Mouse (Mus musculus): ENCODE measurements at regions not wholly inside any gene's neighbourhood (a gene's known extent, or its start where the extent isn't known, plus 50 kb on each side); places are given as distances from the start of the nearest gene placed in this dataset.
A peak's percentile ranks its signal among the peaks of the same experiment; 100 is the strongest.

DNA sequence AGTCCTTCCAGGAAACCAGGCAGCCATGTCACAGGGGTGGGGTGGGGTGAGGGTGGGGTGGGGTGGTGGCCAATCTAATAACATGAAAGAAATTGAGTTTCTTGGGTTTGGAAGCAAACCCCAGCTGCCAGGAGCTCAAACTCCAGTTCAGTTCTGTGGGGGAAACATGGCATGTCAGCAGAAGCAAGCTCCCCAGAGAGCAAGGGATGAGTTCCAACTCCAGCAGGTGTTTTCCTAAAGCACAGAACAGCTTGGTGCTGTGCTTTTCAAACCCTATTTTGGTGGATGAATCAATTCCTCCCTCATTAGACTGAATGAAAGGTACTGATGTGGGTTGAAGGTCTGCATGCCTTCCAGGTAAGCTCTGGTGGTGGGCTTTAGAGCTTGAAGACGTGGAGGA, 77.8 kb upstream of the Kcnd3 start:
- no peak for DNase-seq
- intact Hi-C loops (cut with DNase I), result no loop called here

DNA sequence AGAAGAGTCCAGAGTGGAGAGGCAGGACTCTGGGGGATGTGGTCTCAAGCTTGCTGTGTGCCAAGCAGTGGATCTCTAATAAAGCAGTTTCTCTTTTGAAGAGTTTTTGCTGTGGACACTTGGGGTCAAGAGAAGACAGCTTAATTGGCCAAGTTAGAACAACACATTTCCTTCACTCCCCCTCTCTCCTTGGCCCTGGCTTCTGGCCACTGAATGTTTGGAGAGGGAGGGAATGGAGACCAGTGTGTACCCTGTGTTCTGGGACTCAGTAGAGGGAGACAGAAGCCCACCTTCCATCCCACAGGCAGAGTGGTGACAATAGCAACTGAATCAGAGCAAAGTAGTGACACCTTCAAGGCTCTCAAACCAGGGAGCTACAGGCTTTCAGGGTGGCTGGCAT, 77.3 kb upstream of the Kcnd3 start:
- peak; percentile 18 to 32 for DNase-seq
- intact Hi-C loops (cut with DNase I), result no loop called here

DNA sequence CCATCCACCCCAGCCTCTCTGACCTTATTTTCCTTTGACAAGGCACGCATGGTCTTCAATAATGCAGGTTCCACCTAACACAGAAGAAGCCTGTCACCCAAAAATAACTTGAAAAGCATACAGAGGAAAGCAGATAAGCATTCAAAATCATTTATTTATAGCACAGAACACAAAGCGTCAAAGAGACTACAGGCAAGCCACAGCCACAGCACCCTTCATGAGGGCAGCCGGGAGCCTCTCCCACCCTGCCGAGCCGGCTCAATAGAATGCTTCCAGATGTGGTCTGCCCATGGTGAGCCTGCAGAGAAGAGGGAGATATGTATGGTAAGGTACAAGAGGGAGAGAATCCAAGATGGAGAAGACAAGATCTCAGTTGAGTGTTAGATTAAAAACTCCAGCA, 76.7 kb upstream of the Kcnd3 start:
- intact Hi-C loops (cut with DNase I), result no loop called here
- DNase-seq, result peak in 1 of 2 experiments; percentile 29

DNA sequence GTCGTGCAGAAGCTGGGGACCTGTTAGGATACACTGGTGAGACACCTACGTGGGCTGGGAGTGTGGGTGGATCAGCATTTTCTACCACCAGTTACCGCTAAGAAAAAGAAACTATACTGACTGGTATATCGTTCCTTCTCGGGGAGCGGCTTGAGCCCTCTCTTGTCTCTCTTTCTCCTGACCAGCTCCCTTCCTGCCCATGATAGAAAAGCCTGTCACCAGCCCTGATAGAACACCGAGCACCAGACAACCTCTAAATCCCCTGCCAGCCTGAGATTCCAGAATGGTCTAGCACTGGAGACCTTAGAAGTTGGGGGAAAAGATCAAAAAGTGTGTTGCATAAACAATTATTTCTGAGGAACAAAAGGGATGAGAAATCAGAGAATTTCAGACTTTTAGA, 76.3 kb upstream of the Kcnd3 start:
- intact Hi-C loops (cut with DNase I), result no loop called here
- peak; percentile 20 to 25 for DNase-seq

DNA sequence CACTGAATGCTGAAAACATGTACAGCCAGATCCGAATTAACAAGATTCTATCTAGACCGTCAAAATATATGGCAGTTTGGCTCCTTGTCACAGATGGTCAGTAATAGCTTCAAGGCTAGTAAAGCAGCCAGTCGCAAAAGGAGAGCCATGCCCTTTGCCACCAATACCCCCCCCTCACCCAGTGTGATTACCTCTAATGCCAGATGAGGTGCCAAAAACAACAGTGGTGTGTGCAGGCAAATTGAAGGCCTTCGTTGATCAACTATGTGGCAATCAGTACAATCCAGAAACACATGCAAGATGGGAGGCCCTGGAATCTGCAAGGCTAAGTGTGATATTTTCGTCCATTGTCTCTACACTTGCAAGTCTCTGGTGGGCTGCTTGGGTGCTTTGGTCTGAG, 75.8 kb upstream of the Kcnd3 start:
- intact Hi-C loops (cut with DNase I), result no loop called here
- DNase-seq, result peak; percentile 13 to 20

DNA sequence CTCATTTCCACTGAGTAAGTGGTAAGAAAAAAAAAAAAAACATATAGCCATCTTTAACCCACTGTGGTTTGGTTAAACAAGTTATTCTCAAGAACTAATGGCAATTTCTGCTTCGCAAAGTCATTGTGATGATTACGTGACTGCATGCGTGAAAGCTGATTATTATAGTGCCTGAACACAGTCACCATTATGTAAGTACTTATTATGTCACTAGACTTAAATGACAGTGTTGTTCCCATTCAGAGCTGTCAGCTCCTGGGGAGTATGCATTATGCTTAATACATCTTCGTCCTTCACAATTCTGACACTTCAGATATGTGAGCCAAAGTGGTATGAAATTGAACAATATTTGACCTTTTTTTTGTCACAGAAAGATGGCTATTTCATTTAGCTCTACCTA, 71.3 kb upstream of the Kcnd3 start:
- DNase-seq, result no peak

DNA sequence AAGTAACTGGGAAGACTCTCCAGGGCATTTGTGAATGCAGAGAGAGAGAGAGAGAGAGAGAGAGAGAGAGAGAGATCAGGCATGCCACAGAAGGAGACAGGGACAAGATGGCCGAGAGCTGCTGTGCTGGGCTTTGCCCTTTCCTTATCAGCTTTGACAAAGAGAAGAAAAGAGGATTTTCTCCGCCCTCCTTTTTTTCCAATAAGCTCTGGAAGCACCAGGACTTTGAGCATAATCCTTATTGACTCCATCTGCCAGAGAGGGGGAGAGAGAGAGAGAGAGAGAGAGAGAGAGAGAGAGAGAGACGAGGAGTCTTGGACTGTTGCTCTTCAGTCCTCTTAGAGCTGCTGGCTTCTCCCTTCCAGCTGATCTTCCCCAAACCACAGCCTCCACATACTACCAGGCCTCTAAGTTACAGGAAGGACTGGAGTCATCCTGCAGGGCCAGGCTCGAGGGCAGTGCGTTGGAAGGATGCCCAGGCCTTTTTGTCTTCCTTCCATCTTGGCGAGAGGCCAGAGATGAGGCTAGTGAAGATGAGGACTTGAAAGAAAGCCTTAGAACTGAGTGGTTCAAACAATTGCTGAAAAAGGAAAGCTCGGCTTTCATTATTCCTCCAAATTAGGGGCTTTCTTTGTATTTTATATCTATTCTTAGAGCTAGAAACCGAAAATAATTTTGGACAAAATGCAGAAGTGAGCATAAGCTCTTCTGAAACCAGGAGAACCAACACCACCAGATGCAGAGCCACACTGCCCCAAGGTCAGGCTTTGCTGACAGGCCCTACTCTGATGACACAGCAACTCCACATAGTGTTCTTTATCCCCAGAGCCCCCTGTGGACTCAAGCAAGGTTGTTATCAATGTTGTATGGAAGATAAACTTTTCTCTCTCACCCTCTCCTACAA, 59.3 kb upstream of the Kcnd3 start:
- intact Hi-C loops (cut with DNase I), result no loop called here

More for the DNA sequence above, 71.3 kb upstream of the Kcnd3 start:
- intact Hi-C loops (cut with DNase I), result no loop called here

More for the DNA sequence above, 59.3 kb upstream of the Kcnd3 start:
- DNase-seq, result peak; percentile 50
